Mouse (Mus musculus): ENCODE results near the gene Prcd. TPM values are rescaled to one million over a fixed set of nuclear protein-coding genes. Genes with fewer than 3 reads are reported as not detected.

Gene Prcd
- polyA plus RNA-seq, 1 experiment from 2014 or later: 0.23 TPM

- Histone ChIP-seq H3K4me1 (replicated peaks; ENCODE audit: control insufficient read depth, insufficient read depth, low read length) (peaks cover 6% of the 10 kb centered on the region; the same call in 1 of the 2 replicates), H3K36me3 (ENCODE audit: control insufficient read depth, insufficient read depth, low read length) (no peaks in the 10 kb centered on the region), H3K9me3 (ENCODE audit: control insufficient read depth, low read length) (no peaks in the 10 kb centered on the region), H3K4me2 (ENCODE audit: low read depth, low read length, severe bottlenecking) (no peak overlapping the region; the same call in 1 of the 2 replicates), H3K27ac (ENCODE audit: low read depth, low read length) (no peak overlapping the region), H3K27me3 (ENCODE audit: control insufficient read depth, insufficient read depth, low read length) (no peaks in the 10 kb centered on the region), H3K9ac (ENCODE audit: low read length) (peak overlapping the region; percentile 61), H3K4me3 (ENCODE audit: low read depth, low read length) (no peak overlapping the region)
- ATAC-seq (replicated peaks; ENCODE audit: low FRiP score) (no peak), DNase-seq (ENCODE audit: low spot score) (peak; percentile 55)
- WGBS: 44% methylated on average over 21 of the region's 21 CpGs
Observed at GRCm38 (mm10) chr11:116644225-116645112, 8.9 kb upstream of the Prcd start.

GRCm38 (mm10) chr11:116645446-116646110 is 7.8 kb upstream of the Prcd start:
- peaks cover 6% of the 10 kb centered on the region; the same call in 1 of the 2 replicates for H3K4me1 ChIP-seq (replicated peaks; ENCODE audit: control insufficient read depth, insufficient read depth, low read length)
- ATAC-seq (replicated peaks; ENCODE audit: low FRiP score) (no peak), DNase-seq (ENCODE audit: low spot score) (no peak)
- H3K4me2 ChIP-seq (ENCODE audit: low read depth, low read length, severe bottlenecking): no peak overlapping the region
- no peak overlapping the region for H3K9ac ChIP-seq (ENCODE audit: low read length)
- no peak overlapping the region for H3K4me3 ChIP-seq (ENCODE audit: low read depth, low read length)
- H3K36me3 ChIP-seq (ENCODE audit: control insufficient read depth, insufficient read depth, low read length): no peaks in the 10 kb centered on the region
- WGBS: 53% methylated on average over 8 of the region's 8 CpGs
- no peak overlapping the region for H3K27ac ChIP-seq (ENCODE audit: low read depth, low read length)
- no peaks in the 10 kb centered on the region for H3K9me3 ChIP-seq (ENCODE audit: control insufficient read depth, low read length)
- no peaks in the 10 kb centered on the region for H3K27me3 ChIP-seq (ENCODE audit: control insufficient read depth, insufficient read depth, low read length)

- H3K4me2 ChIP-seq (ENCODE audit: low read depth, low read length, severe bottlenecking): no peak overlapping the region
- DNase-seq (ENCODE audit: low spot score) (no peak), ATAC-seq (replicated peaks; ENCODE audit: low FRiP score) (no peak)
- H3K9me3 ChIP-seq (ENCODE audit: control insufficient read depth, low read length): no peaks in the 10 kb centered on the region
- no peak overlapping the region for H3K4me3 ChIP-seq (ENCODE audit: low read depth, low read length)
- no peaks in the 10 kb centered on the region for H3K27me3 ChIP-seq (ENCODE audit: control insufficient read depth, insufficient read depth, low read length)
- 72% methylated on average over 11 of the region's 11 CpGs for whole genome bisulfite sequencing
- no peak overlapping the region for H3K9ac ChIP-seq (ENCODE audit: low read length)
- H3K4me1 ChIP-seq (replicated peaks; ENCODE audit: control insufficient read depth, insufficient read depth, low read length): peaks cover 6% of the 10 kb centered on the region; the same call in 1 of the 2 replicates
- no peaks in the 10 kb centered on the region for H3K36me3 ChIP-seq (ENCODE audit: control insufficient read depth, insufficient read depth, low read length)
- H3K27ac ChIP-seq (ENCODE audit: low read depth, low read length): no peak overlapping the region
Observed at GRCm38 (mm10) chr11:116646136-116646535, 7.2 kb upstream of the Prcd start.

- no peaks in the 10 kb centered on the region for H3K9me3 ChIP-seq (ENCODE audit: control insufficient read depth, low read length)
- H3K4me3 ChIP-seq (ENCODE audit: low read depth, low read length): no peak overlapping the region
- H3K4me2 ChIP-seq (ENCODE audit: low read depth, low read length, severe bottlenecking): no peak overlapping the region
- no peaks in the 10 kb centered on the region for H3K36me3 ChIP-seq (ENCODE audit: control insufficient read depth, insufficient read depth, low read length)
- no peak overlapping the region for H3K9ac ChIP-seq (ENCODE audit: low read length)
- H3K27me3 ChIP-seq (ENCODE audit: control insufficient read depth, insufficient read depth, low read length): no peaks in the 10 kb centered on the region
- 87% methylated on average over 7 of the region's 7 CpGs for WGBS
- no peak overlapping the region for H3K27ac ChIP-seq (ENCODE audit: low read depth, low read length)
- DNase-seq (ENCODE audit: low spot score) (peak; percentile 50), ATAC-seq (replicated peaks; ENCODE audit: low FRiP score) (no peak)
- peaks cover 6% of the 10 kb centered on the region; the same call in 1 of the 2 replicates for H3K4me1 ChIP-seq (replicated peaks; ENCODE audit: control insufficient read depth, insufficient read depth, low read length)
Observed at GRCm38 (mm10) chr11:116646771-116647170, 6.6 kb upstream of the Prcd start.

- Histone ChIP-seq H3K9ac (ENCODE audit: low read length) (no peak overlapping the region), H3K36me3 (ENCODE audit: control insufficient read depth, insufficient read depth, low read length) (no peaks in the 10 kb centered on the region), H3K9me3 (ENCODE audit: control insufficient read depth, low read length) (no peaks in the 10 kb centered on the region), H3K4me1 (replicated peaks; ENCODE audit: control insufficient read depth, insufficient read depth, low read length) (peaks cover 6% of the 10 kb centered on the region; the same call in 1 of the 2 replicates), H3K4me3 (ENCODE audit: low read depth, low read length) (no peak overlapping the region), H3K4me2 (ENCODE audit: low read depth, low read length, severe bottlenecking) (no peak overlapping the region), H3K27ac (ENCODE audit: low read depth, low read length) (no peak overlapping the region), H3K27me3 (ENCODE audit: control insufficient read depth, insufficient read depth, low read length) (peaks cover 4% of the 10 kb centered on the region; the same call in 1 of the 2 replicates)
- ATAC-seq (replicated peaks; ENCODE audit: low FRiP score) (no peak), DNase-seq (ENCODE audit: low spot score) (peak; percentile 52)
- WGBS: 66% methylated on average over 11 of the region's 11 CpGs
Observed at GRCm38 (mm10) chr11:116647340-116647991, 5.9 kb upstream of the Prcd start.

- ATAC-seq (replicated peaks; ENCODE audit: low FRiP score) (no peak), DNase-seq (ENCODE audit: low spot score) (peak; percentile 55)
- peaks cover 9% of the 10 kb centered on the region; the same call in 1 of the 2 replicates for H3K4me1 ChIP-seq (replicated peaks; ENCODE audit: control insufficient read depth, insufficient read depth, low read length)
- no peak overlapping the region for H3K4me3 ChIP-seq (ENCODE audit: low read depth, low read length)
- 65% methylated on average over 18 of the region's 18 CpGs for WGBS
- no peaks in the 10 kb centered on the region for H3K9me3 ChIP-seq (ENCODE audit: control insufficient read depth, low read length)
- no peak overlapping the region for H3K9ac ChIP-seq (ENCODE audit: low read length)
- no peak overlapping the region for H3K27ac ChIP-seq (ENCODE audit: low read depth, low read length)
- H3K27me3 ChIP-seq (ENCODE audit: control insufficient read depth, insufficient read depth, low read length): peaks cover 13% of the 10 kb centered on the region
- no peak overlapping the region for H3K4me2 ChIP-seq (ENCODE audit: low read depth, low read length, severe bottlenecking)
- no peaks in the 10 kb centered on the region for H3K36me3 ChIP-seq (ENCODE audit: control insufficient read depth, insufficient read depth, low read length)
Observed at GRCm38 (mm10) chr11:116648213-116648921, 5.0 kb upstream of the Prcd start.

GRCm38 (mm10) chr11:116648976-116649375 is 4.4 kb upstream of the Prcd start:
- Histone ChIP-seq H3K36me3 (ENCODE audit: control insufficient read depth, insufficient read depth, low read length) (no peaks in the 10 kb centered on the region), H3K27me3 (ENCODE audit: control insufficient read depth, insufficient read depth, low read length) (peaks cover 18% of the 10 kb centered on the region), H3K4me2 (ENCODE audit: low read depth, low read length, severe bottlenecking) (no peak overlapping the region), H3K4me3 (ENCODE audit: low read depth, low read length) (no peak overlapping the region), H3K4me1 (replicated peaks; ENCODE audit: control insufficient read depth, insufficient read depth, low read length) (peaks cover 9% of the 10 kb centered on the region; the same call in 1 of the 2 replicates), H3K27ac (ENCODE audit: low read depth, low read length) (no peak overlapping the region), H3K9ac (ENCODE audit: low read length) (no peak overlapping the region), H3K9me3 (ENCODE audit: control insufficient read depth, low read length) (no peaks in the 10 kb centered on the region)
- no peak for ATAC-seq (replicated peaks; ENCODE audit: low FRiP score)
- WGBS: 68% methylated on average over 10 of the region's 10 CpGs
- DNase-seq (ENCODE audit: low spot score): no peak

All from forebrain, embryonic 11.5 days (tissue).